Mouse (Mus musculus) neural tube, postnatal 0 days (tissue): ENCODE measurements around the gene Olfr1501. TPM values are rescaled to one million over a fixed set of nuclear protein-coding genes. Genes with fewer than 3 reads are reported as not detected.

Experiments used
- polyA plus RNA-seq: library from polyadenylated mRNA; unstranded; fragments of >200 nt; fragmentation: Nextera tagmentation; extraction: Ambion mirVana; gene quantifications from 2 replicates; pipeline ENCODE4 v1.2.1, GENCODE M21; 2015

Gene Olfr1501
- not detected in 2 replicates for polyA plus RNA-seq

DNA sequence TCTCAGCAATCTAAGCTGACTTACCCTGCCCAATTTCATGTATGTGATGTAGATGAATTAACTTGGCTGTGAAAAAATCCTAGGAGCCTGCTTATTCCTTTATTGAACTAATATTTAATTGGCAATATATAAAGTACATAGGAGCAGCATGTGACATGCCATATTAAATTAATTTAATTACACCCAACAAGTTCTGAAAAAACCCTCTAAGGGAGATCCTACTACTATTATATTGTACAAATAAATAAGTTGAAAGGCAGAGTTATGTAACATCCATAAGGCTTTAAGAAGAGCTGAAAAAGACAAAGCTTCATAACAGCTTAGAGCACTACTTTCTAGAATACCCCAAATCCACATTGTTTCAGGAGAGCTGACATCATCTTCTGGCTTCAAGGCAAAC is at the start of gene Olfr1501:
Gene Olfr1501, minus strand, starts transcription at position 101 of the 400 bp plus-strand sequence.

DNA sequence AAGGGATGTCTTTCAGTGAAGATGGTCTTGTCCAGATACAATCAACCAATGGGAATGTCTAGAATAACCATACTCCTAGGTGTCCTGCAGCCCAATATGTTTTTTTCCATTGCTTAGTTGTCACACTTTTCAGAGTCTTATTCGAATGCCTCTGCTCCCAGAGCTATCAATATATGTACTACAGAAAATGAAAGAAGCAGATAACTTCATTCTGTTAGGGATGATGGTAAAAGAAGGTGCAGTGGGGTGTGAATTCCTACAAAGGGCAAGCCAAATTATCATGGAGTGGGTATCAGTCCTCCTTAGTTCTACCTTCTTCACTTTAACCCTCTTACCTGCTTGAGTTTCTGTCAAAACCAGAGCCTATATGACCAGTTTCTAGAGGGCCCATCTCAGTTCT is 47.3 kb upstream of the Olfr1501 start, which contains the start of gene Olfr1504:
Gene Olfr1504, minus strand, starts transcription at position 101 of the 400 bp plus-strand sequence.

DNA sequence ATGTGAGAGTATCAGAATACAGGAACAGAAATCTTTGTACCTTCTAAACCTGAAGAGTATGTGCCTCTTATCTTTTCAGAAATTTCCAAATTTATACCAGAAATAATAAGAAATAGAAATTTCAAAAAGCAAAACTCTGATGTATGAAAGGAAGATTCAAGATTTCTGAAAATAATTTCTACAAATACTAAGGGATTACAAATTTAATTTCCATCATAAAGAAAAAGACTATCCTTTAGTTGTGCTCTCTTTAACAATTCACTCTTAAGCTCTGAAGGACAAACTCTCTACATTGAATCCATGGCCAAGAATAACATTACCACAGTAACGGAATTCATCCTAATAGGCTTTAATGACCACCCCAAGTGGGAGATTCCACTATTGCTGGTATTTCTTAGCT is 11.0 kb upstream of the Olfr1501 start, which contains the start of gene Olfr1502:
Gene Olfr1502, plus strand, starts transcription at position 301 of the 400 bp plus-strand sequence.

DNA sequence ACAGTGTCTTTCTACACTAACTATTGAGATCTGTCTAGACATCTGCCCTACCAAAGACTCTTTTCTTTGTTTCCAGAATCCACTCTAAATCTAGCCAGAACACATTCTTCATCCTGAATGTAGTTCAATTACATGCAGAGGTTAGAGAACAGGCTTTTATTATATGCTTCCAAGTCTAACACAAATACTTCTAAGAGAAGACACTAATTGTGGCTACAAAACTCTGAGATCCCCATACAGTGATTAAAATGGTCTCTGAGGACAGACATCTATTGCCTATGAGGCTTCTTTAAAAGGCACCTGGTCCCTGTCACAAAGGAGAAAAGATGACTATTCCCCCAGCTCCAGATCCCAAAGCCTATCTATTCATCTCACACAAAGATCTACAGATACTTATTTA is 20.1 kb downstream of the Olfr1501 start, which contains the start of gene Olfr1500:
Gene Olfr1500, minus strand, starts transcription at position 101 of the 400 bp plus-strand sequence.

DNA sequence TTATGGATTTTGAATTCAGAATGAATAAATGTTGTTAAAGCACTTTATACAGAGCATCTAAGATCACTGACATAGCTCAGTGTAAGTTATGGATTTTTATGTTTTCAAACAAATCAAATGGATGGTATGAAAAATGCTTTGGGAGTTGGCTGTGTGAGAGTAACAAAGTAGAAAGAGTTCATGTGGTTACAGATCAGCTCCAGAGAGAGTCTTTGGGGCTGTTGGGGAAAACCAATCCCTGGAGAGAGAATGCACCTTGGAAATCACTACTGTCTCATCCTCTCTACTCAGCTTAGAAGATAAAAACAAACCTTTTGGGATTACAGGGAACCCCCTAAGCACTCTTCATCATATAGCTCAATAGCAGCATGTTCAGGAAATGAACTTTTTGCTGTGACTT is 31.1 kb downstream of the Olfr1501 start, which contains the start of gene Olfr1499:
Gene Olfr1499, minus strand, starts transcription at position 101 of the 400 bp plus-strand sequence.

DNA sequence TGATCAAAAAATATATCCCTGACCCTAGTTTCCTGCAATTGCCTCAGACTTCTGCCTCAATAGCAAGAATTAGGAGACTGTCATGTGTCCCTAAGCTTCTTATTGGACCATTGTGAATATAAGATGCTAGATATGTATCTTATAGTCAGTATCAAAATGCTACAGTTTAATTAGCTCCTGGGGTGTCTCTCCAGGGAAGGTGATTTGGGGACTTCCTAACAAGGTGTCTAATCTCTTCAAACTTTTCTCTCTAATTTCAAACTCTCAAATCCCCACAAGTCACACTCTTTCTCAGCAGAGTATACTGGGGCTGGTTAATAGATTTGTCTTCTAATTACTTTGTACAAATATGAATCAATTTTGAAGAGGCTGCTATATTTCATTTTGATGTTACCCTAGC is 52.4 kb downstream of the Olfr1501 start, which contains the start of gene Olfr1497:
Gene Olfr1497, minus strand, starts transcription at position 101 of the 400 bp plus-strand sequence.

Other genes starting within 250 kb of the Olfr1501 start
- gene Olfr1487, start 233.3 kb downstream of the Olfr1501 start, polyA plus RNA-seq, result not detected in 2 replicates
- not detected in 2 replicates for gene Olfr1489, start 219.1 kb downstream of the Olfr1501 start, polyA plus RNA-seq
- gene Olfr1490, start 199.6 kb downstream of the Olfr1501 start, polyA plus RNA-seq, result not detected in 2 replicates
- gene Olfr1491, start 153.4 kb downstream of the Olfr1501 start, polyA plus RNA-seq, result not detected in 2 replicates
- gene Olfr1493-ps1, start 127.4 kb downstream of the Olfr1501 start, polyA plus RNA-seq, result not detected in 2 replicates
- gene Olfr1494, start 111.0 kb downstream of the Olfr1501 start, polyA plus RNA-seq, result not detected in 2 replicates
- gene Olfr1495, start 86.1 kb downstream of the Olfr1501 start, polyA plus RNA-seq, result not detected in 2 replicates
- not detected in 2 replicates for gene Olfr1496, start 72.8 kb downstream of the Olfr1501 start, polyA plus RNA-seq
- gene Olfr1497, start 52.5 kb downstream of the Olfr1501 start, polyA plus RNA-seq, result not detected in 2 replicates
- gene Olfr1499, start 31.2 kb downstream of the Olfr1501 start, polyA plus RNA-seq, result not detected in 2 replicates
- not detected in 2 replicates for gene Olfr1500, start 20.2 kb downstream of the Olfr1501 start, polyA plus RNA-seq
- gene Olfr1502, start 11.1 kb upstream of the Olfr1501 start, polyA plus RNA-seq, result not detected in 2 replicates
- not detected in 2 replicates for gene Olfr1504, start 47.2 kb upstream of the Olfr1501 start, polyA plus RNA-seq
- not detected in 2 replicates for gene Olfr1505, start 62.8 kb upstream of the Olfr1501 start, polyA plus RNA-seq